ENCODE assay signal across 9 mouse cellular contexts in the genomic region with DNA sequence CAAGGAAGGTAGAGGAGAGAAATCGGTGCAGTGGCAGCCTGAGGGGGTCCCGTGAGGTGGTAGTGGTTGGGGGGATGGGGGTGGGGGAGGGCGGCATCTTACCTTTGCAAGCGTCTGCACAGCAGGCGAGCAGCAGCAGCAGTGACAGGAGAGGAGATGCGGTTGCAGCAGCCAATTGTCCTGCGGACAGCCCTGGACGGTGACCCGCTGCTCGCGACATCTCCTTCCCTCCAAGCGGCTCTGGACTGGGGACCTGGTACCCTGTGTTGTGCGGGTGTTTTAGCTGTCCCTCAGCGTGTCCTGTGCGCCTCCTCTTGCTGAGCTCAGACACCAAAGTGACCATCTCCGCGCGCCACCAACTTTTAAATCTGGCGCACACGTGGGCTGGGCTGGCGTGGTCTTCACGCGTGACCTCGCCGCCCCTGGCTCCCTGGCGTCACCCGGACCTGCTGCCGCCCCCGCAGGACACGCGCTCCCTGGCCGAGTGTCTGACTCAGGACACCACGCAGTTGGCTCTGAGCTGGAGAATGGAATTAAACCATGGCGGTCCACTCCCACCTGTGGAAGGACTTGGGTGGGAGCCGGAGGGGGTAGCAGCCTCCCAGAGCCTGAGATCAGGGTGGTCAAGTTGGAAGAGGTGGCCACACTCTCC. TPM values are rescaled to one million over a fixed set of nuclear protein-coding genes. Genes with fewer than 3 reads are reported as not detected.
A peak's percentile ranks its signal among the peaks of the same experiment; 100 is the strongest.
DNase-seq lines count a peak whose midpoint lies in the region; ATAC-seq and TF ChIP-seq lines count a peak whose summit lies in the region.
"Had no signal": no experiment of that assay in that cellular context is flagged by ENCODE, and none has a peak within 500 bp of the region (broad histone marks: within the 10 kb centered on the region; RNA-seq: fewer than 3 reads in every experiment).

A gene (minus strand): TSS at position 336 of the 652 bp plus-strand sequence.

- no peaks in the 10 kb centered on the region for H3K9me3 ChIP-seq in heart, postnatal 0 days (replicated peaks; ENCODE audit: control insufficient read depth, low read length)
- no peaks in the 10 kb centered on the region for H3K9me3 ChIP-seq in hindbrain, embryonic 11.5 days (ENCODE audit: control insufficient read depth, low read length)
- H3K9me3 ChIP-seq in midbrain, embryonic 16.5 days (replicated peaks; ENCODE audit: control insufficient read depth, low read length, poor library complexity, severe bottlenecking): no peaks in the 10 kb centered on the region

- H3K4me1 ChIP-seq in heart, postnatal 0 days (ENCODE audit: control insufficient read depth, insufficient read depth): no peaks in the 10 kb centered on the region
- 0 out of 2 replicates have a peak, but pooled peaks cover 6% of the 10 kb centered on the region for H3K4me1 ChIP-seq in hindbrain, embryonic 11.5 days (replicated peaks; ENCODE audit: control insufficient read depth, insufficient read depth, low read length)
- H3K4me1 ChIP-seq in midbrain, embryonic 16.5 days (ENCODE audit: control insufficient read depth, insufficient read depth, low read length): peaks cover 14% of the 10 kb centered on the region
- no peaks in the 10 kb centered on the region for H3K4me1 ChIP-seq in thymus, adult 2 months (replicated peaks; ENCODE audit: control insufficient read depth, insufficient read depth, low read length)

- ATAC-seq in heart, postnatal 0 days (ENCODE audit: insufficient read depth, low read depth): no peak
- ATAC-seq in hindbrain, embryonic 11.5 days (ENCODE audit: low FRiP score): peak; percentile 51; the same call in 1 of the 2 replicates
- peak; percentile 64; the same call in 1 of the 2 replicates for ATAC-seq in midbrain, embryonic 16.5 days

- H3K9ac ChIP-seq in heart, postnatal 0 days (replicated peaks; ENCODE audit: low read depth, low read length): no peak within 1 kb of the TSS
- peak within 1 kb of the TSS; percentile 23; the same call in 1 of the 2 replicates for H3K9ac ChIP-seq in hindbrain, embryonic 11.5 days (ENCODE audit: low read depth, low read length)
- H3K9ac ChIP-seq in midbrain, embryonic 16.5 days (ENCODE audit: low read depth, low read length): peak within 1 kb of the TSS; percentile 48; the same call in 1 of the 2 replicates

- peaks cover 29% of the 10 kb centered on the region for H3K27me3 ChIP-seq in heart, postnatal 0 days (ENCODE audit: control insufficient read depth, insufficient read depth, low read length)
- H3K27me3 ChIP-seq in hindbrain, embryonic 11.5 days (ENCODE audit: control insufficient read depth, insufficient read depth, low read length): peaks cover 7% of the 10 kb centered on the region; the same call in 1 of the 2 replicates
- peaks cover 14% of the 10 kb centered on the region for H3K27me3 ChIP-seq in midbrain, embryonic 16.5 days (ENCODE audit: control insufficient read depth, insufficient read depth, low read depth, low read length)
- no peaks in the 10 kb centered on the region; the same call in 1 of the 2 replicates for H3K27me3 ChIP-seq in thymus, adult 2 months (ENCODE audit: control insufficient read depth, insufficient read depth, low read length)

- 3% methylated on average over 34 of the region's 35 CpGs for WGBS in heart, postnatal 0 days
- 4% methylated on average over 35 of the region's 35 CpGs for WGBS in hindbrain, embryonic 11.5 days
- 4% methylated on average over 35 of the region's 35 CpGs for WGBS in midbrain, embryonic 16.5 days
- 13% methylated on average over 35 of the region's 35 CpGs for WGBS in thymus, adult 2 months

- DNase-seq in heart, postnatal 0 days (ENCODE audit: low spot score): no peak
- no peak for DNase-seq in heart, adult 9 months (ENCODE audit: low spot score in 2 of 2)
- DNase-seq in adrenal gland, postnatal 36 days: peak; percentile 6 to 16
- DNase-seq in hindbrain, embryonic 11.5 days (ENCODE audit: low spot score): peak; percentile 36
- no peak for DNase-seq in thymus, adult 2 months
- DNase-seq in yolk sac, embryonic 10.5 days (ENCODE audit: low spot score): no peak
- DNase-seq in spleen, postnatal 10 days (ENCODE audit: low spot score in 2 of 2): no peak

- H3K27ac ChIP-seq in heart, postnatal 0 days (ENCODE audit: low read depth): no peak within 1 kb of the TSS
- no peak within 1 kb of the TSS for H3K27ac ChIP-seq in hindbrain, embryonic 11.5 days (ENCODE audit: low read depth, low read length)
- H3K27ac ChIP-seq in midbrain, embryonic 16.5 days (ENCODE audit: low read length): no peak within 1 kb of the TSS
- no peak within 1 kb of the TSS for H3K27ac ChIP-seq in thymus, adult 2 months (ENCODE audit: control insufficient read depth, insufficient read depth, low read length)

- no peaks in the 10 kb centered on the region for H3K36me3 ChIP-seq in heart, postnatal 0 days (replicated peaks; ENCODE audit: control insufficient read depth, insufficient read depth, low read length)
- H3K36me3 ChIP-seq in hindbrain, embryonic 11.5 days (ENCODE audit: control insufficient read depth, insufficient read depth, low read length): no peaks in the 10 kb centered on the region
- H3K36me3 ChIP-seq in midbrain, embryonic 16.5 days (ENCODE audit: control insufficient read depth, insufficient read depth, low read length): no peaks in the 10 kb centered on the region
- H3K36me3 ChIP-seq in thymus, adult 2 months (ENCODE audit: control insufficient read depth, insufficient read depth, low read length): no peaks in the 10 kb centered on the region

- TF ChIP-seq POLR2A in thymus, adult 2 months (IDR thresholded peaks at IDR 0.05; ENCODE audit: control insufficient read depth, extremely low read depth, insufficient read depth, low read length, poor library complexity): no peak

- H3K4me3 ChIP-seq in heart, postnatal 0 days (ENCODE audit: low read depth, low read length): peak within 1 kb of the TSS; percentile 29
- H3K4me3 ChIP-seq in hindbrain, embryonic 11.5 days (ENCODE audit: low read depth, low read length): peak within 1 kb of the TSS; percentile 32
- H3K4me3 ChIP-seq in midbrain, embryonic 16.5 days (ENCODE audit: low read depth, low read length): peak within 1 kb of the TSS; percentile 41
- H3K4me3 ChIP-seq in thymus, adult 2 months (ENCODE audit: control insufficient read depth, insufficient read depth, low read length): no peak within 1 kb of the TSS

- no peak for TF ChIP-seq EP300 in heart, postnatal 0 days (IDR thresholded peaks at IDR 0.05; ENCODE audit: low read depth)

- TF ChIP-seq CTCF in heart, postnatal 0 days (IDR thresholded peaks at IDR 0.05; ENCODE audit: low read depth): no peak
- no peak for TF ChIP-seq CTCF in thymus, adult 2 months (IDR thresholded peaks at IDR 0.05; ENCODE audit: borderline replicate concordance, control insufficient read depth, extremely low read depth, insufficient read depth, low read length, poor library complexity)

- H3K4me2 ChIP-seq in heart, postnatal 0 days (ENCODE audit: low read depth, low read length): peak within 1 kb of the TSS; percentile 54
- H3K4me2 ChIP-seq in hindbrain, embryonic 11.5 days (replicated peaks; ENCODE audit: low read depth, low read length): peak within 1 kb of the TSS; percentile 65
- H3K4me2 ChIP-seq in midbrain, embryonic 16.5 days (ENCODE audit: low read length): peak within 1 kb of the TSS; percentile 87

RNA-seq across cellular contexts. Expression of the gene that starts here (rescaled TPM):
- not detected in 2 replicates for total RNA-seq in heart, postnatal 0 days (2014; rRNA removed; ENCODE audit: low replicate concordance)
- not detected in 2 replicates for polyA plus RNA-seq in heart, postnatal 0 days (2015; fragmentation: Nextera tagmentation; extraction: Ambion mirVana)
- total RNA-seq in adrenal gland, postnatal 36 days (2021): not detected
- polyA plus RNA-seq in hindbrain, embryonic 11.5 days (2014; fragmentation: Nextera tagmentation; extraction: Ambion mirVana): not detected in 2 replicates
- 0.35 TPM in 1 of 2 replicates, not detected in the other for polyA plus RNA-seq in midbrain, embryonic 16.5 days (2015; fragmentation: Nextera tagmentation; extraction: Ambion mirVana)
- not detected in 2 replicates for polyA plus RNA-seq in thymus, adult 2 months (2012; rRNA removed)
- total RNA-seq: neutrophil, adult 5-6 weeks had no signal

Comparison
In these comparisons a context has a peak if more than half of its experiments do, and no peak if none do; other contexts are left out.
1. Peak in DNase-seq in adrenal gland, postnatal 36 days; RNA of the gene not detected or under 1 TPM.
2. Peak in DNase-seq, ATAC-seq, H3K4me3 ChIP-seq, H3K9ac ChIP-seq and H3K4me2 ChIP-seq in hindbrain, embryonic 11.5 days; RNA of the gene not detected or under 1 TPM.
3. Peak in ATAC-seq, H3K4me3 ChIP-seq, H3K9ac ChIP-seq and H3K4me2 ChIP-seq in midbrain, embryonic 16.5 days; RNA of the gene not detected or under 1 TPM.